Mouse (Mus musculus) erythroblast, embryonic 14.5 days (primary cell): Measurements from ENCODE around the gene Mrps24.

Source experiments
- GATA1 ChIP-seq: IDR thresholded peaks from 2 replicates; pipeline ENCODE4 v1.6.1; 2012; ENCODE audit warnings: low read length, inconsistent platforms, mixed read lengths
- TAL1 ChIP-seq: IDR thresholded peaks from 3 replicates; pipeline ENCODE4 v1.6.1; 2012; ENCODE audit warnings: low read length, inconsistent platforms, mixed read lengths

DNA sequence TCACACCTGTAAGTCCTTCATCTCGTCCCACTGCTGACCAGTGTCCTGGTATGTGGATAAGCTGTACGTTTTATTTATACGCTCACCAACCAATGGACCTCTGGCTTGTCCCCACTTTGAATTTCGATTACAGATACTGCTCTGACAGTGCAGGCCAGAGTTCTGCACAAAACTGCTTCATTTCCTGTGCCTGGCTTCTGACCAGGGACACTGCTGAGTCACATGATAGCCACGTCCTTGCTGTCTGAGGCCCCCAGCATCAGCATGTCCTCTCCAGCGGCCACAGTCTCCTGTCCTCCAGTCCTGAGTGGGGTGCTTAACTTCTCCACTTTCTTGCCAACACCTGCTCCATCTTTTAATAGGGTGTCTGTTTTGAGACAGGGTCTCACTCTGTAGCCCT lies 32.9 kb downstream of the Mrps24 start:
- TF ChIP-seq TAL1 = no peak
- TF ChIP-seq GATA1 = no peak
